Mouse (Mus musculus): ENCODE measurements around the gene Rsph6a. TPM values are rescaled to one million over a fixed set of nuclear protein-coding genes. Genes with fewer than 3 reads are reported as not detected.

Rsph6a gene
- polyA plus RNA-seq, 1 experiment from 2014 or later: 0.40 TPM

GRCm38 (mm10) chr7:19031641-19032040 lies 22.8 kb upstream of the Rsph6a start:
- no peaks in the 10 kb centered on the region for H3K4me1 ChIP-seq (ENCODE audit: control insufficient read depth, insufficient read depth, low read depth, low read length)
- 19% methylated on average over 4 of the region's 4 CpGs for WGBS
- H3K27ac ChIP-seq (ENCODE audit: low read depth, low read length): no peak overlapping the region
- no peaks in the 10 kb centered on the region for H3K9me3 ChIP-seq (ENCODE audit: control insufficient read depth, low read length)
- no peaks in the 10 kb centered on the region for H3K27me3 ChIP-seq (replicated peaks; ENCODE audit: control insufficient read depth, insufficient read depth, low read length)
- H3K4me2 ChIP-seq (ENCODE audit: low read length): no peak overlapping the region
- no peak overlapping the region for H3K4me3 ChIP-seq (ENCODE audit: low read length)
- no peak overlapping the region for H3K9ac ChIP-seq (ENCODE audit: low read depth, low read length)
- no peak for ATAC-seq
- H3K36me3 ChIP-seq (ENCODE audit: control insufficient read depth, insufficient read depth, low read length): peaks cover 48% of the 10 kb centered on the region

GRCm38 (mm10) chr7:19044616-19045015 lies 9.9 kb upstream of the Rsph6a start:
- no peak overlapping the region for H3K9ac ChIP-seq (ENCODE audit: low read depth, low read length)
- ATAC-seq: no peak
- no peaks in the 10 kb centered on the region for H3K9me3 ChIP-seq (ENCODE audit: control insufficient read depth, low read length)
- peaks cover 78% of the 10 kb centered on the region for H3K36me3 ChIP-seq (ENCODE audit: control insufficient read depth, insufficient read depth, low read length)
- H3K27me3 ChIP-seq (replicated peaks; ENCODE audit: control insufficient read depth, insufficient read depth, low read length): no peaks in the 10 kb centered on the region
- no peak overlapping the region for H3K4me3 ChIP-seq (ENCODE audit: low read length)
- H3K4me2 ChIP-seq (ENCODE audit: low read length): no peak overlapping the region
- H3K27ac ChIP-seq (ENCODE audit: low read depth, low read length): no peak overlapping the region
- no peaks in the 10 kb centered on the region for H3K4me1 ChIP-seq (ENCODE audit: control insufficient read depth, insufficient read depth, low read depth, low read length)
- WGBS: 92% methylated on average over 6 of the region's 6 CpGs

DNA sequence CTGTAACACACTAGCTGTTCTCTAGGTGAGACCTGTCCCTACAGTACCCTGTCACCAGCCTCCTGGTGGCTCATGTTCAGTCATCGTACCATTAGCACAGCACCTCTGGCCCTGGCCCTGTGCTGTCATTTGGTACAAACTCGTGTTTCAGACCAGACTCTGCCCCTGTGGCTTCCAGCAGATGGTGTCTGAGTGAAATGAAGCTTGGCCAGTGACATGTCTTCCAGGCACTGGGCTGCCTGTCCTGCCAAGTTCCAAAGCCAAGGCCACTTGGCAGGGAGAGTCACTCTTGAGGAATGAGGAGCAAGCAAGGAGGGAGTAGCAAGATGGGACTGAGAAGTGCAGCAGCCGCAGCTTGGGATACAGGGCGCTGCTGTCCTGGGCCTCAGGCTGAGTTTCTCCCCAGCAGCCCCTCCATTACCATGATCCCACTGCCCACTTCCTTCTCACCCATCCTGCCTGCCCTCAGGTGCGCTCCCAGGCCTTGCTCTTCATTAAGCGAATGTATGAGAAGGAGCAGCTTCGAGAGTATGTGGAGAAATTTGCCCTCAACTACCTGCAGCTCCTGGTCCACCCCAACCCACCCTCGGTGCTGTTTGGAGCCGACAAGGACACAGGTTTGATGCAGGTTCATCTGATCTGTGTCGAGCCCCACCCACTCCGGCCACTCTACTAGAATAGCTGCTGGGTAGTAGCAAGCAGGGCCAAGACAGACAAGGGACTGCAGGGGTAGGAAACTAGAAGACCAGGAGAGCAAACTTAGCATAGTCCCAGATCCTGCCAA lies 8.0 kb upstream of the Rsph6a start:
- Histone ChIP-seq H3K9me3 (ENCODE audit: control insufficient read depth, low read length) (no peaks in the 10 kb centered on the region), H3K9ac (ENCODE audit: low read depth, low read length) (no peak overlapping the region), H3K4me1 (ENCODE audit: control insufficient read depth, insufficient read depth, low read depth, low read length) (no peaks in the 10 kb centered on the region), H3K36me3 (ENCODE audit: control insufficient read depth, insufficient read depth, low read length) (peaks cover 76% of the 10 kb centered on the region), H3K4me3 (ENCODE audit: low read length) (no peak overlapping the region), H3K4me2 (ENCODE audit: low read length) (no peak overlapping the region), H3K27me3 (replicated peaks; ENCODE audit: control insufficient read depth, insufficient read depth, low read length) (no peaks in the 10 kb centered on the region), H3K27ac (ENCODE audit: low read depth, low read length) (no peak overlapping the region)
- 0 out of 2 replicates have a peak, but pooled peaks have one; percentile 10 for ATAC-seq
- 87% methylated on average over 11 of the region's 11 CpGs for WGBS

DNA sequence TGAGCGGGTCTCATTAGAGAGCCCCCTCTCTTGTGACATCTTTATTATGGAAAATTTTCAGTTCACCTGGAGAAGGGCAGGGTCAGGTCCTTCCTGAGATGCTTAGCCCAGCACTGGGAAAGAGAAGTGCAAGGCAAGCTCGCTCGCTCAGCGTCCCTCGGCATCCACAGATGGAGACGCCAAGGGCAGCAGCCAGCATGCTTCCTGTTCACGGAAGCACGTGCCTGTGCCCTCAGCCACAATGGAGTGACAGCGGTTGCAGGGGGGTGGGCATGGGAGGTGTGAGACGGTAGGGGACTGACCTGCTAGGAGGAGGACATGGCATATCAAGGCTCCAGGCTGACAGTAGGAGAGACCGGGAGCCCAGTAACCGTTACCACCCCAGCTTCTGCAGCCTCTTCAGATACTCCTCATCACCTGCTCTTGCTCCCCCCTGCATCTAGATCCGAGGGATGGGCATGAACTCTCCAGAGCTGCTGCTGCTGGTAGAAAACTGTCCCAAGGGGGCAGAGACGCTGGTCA lies 6.4 kb upstream of the Rsph6a start:
- Histone ChIP-seq H3K4me1 (ENCODE audit: control insufficient read depth, insufficient read depth, low read depth, low read length) (no peaks in the 10 kb centered on the region), H3K36me3 (ENCODE audit: control insufficient read depth, insufficient read depth, low read length) (peaks cover 68% of the 10 kb centered on the region), H3K4me2 (ENCODE audit: low read length) (no peak overlapping the region), H3K9ac (ENCODE audit: low read depth, low read length) (no peak overlapping the region), H3K4me3 (ENCODE audit: low read length) (no peak overlapping the region), H3K27me3 (replicated peaks; ENCODE audit: control insufficient read depth, insufficient read depth, low read length) (no peaks in the 10 kb centered on the region), H3K9me3 (ENCODE audit: control insufficient read depth, low read length) (no peaks in the 10 kb centered on the region), H3K27ac (ENCODE audit: low read depth, low read length) (no peak overlapping the region)
- no peak for ATAC-seq
- WGBS: 90% methylated on average over 14 of the region's 14 CpGs

GRCm38 (mm10) chr7:19049252-19049651 lies 5.2 kb upstream of the Rsph6a start:
- ATAC-seq: no peak
- Histone ChIP-seq H3K9ac (ENCODE audit: low read depth, low read length) (no peak overlapping the region), H3K9me3 (ENCODE audit: control insufficient read depth, low read length) (no peaks in the 10 kb centered on the region), H3K4me1 (ENCODE audit: control insufficient read depth, insufficient read depth, low read depth, low read length) (no peaks in the 10 kb centered on the region; the same call in 1 of the 2 replicates), H3K27ac (ENCODE audit: low read depth, low read length) (no peak overlapping the region), H3K4me3 (ENCODE audit: low read length) (no peak overlapping the region), H3K36me3 (ENCODE audit: control insufficient read depth, insufficient read depth, low read length) (peaks cover 60% of the 10 kb centered on the region), H3K4me2 (ENCODE audit: low read length) (no peak overlapping the region), H3K27me3 (replicated peaks; ENCODE audit: control insufficient read depth, insufficient read depth, low read length) (no peaks in the 10 kb centered on the region)
- WGBS: 90% methylated on average over 5 of the region's 5 CpGs

DNA sequence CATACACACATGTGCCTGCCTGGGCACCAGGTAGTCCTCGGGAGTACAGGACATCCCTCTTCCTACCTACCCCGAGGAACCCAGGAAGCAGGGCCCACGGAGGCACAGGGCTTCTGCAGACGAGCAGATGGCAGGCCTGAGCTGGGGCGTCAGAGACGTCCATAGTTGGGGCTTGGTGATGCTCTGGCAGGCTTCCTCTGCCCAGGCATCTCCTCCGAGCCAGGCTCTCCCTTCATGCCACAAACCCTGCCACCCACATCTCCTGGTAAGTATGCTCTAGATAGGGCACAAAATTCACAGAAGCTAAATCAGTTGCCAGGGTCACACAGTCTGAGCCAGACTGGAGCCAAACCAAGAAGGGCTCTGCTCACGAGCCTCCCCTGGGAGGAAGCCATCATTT lies 4.3 kb upstream of the Rsph6a start:
- 87% methylated on average over 8 of the region's 8 CpGs for WGBS
- no peak overlapping the region for H3K27ac ChIP-seq (ENCODE audit: low read depth, low read length)
- no peak overlapping the region for H3K4me2 ChIP-seq (ENCODE audit: low read length)
- H3K4me3 ChIP-seq (ENCODE audit: low read length): no peak overlapping the region
- H3K27me3 ChIP-seq (replicated peaks; ENCODE audit: control insufficient read depth, insufficient read depth, low read length): no peaks in the 10 kb centered on the region
- H3K9me3 ChIP-seq (ENCODE audit: control insufficient read depth, low read length): no peaks in the 10 kb centered on the region
- H3K36me3 ChIP-seq (ENCODE audit: control insufficient read depth, insufficient read depth, low read length): peaks cover 51% of the 10 kb centered on the region
- H3K9ac ChIP-seq (ENCODE audit: low read depth, low read length): no peak overlapping the region
- no peaks in the 10 kb centered on the region; the same call in 1 of the 2 replicates for H3K4me1 ChIP-seq (ENCODE audit: control insufficient read depth, insufficient read depth, low read depth, low read length)
- no peak for ATAC-seq

DNA sequence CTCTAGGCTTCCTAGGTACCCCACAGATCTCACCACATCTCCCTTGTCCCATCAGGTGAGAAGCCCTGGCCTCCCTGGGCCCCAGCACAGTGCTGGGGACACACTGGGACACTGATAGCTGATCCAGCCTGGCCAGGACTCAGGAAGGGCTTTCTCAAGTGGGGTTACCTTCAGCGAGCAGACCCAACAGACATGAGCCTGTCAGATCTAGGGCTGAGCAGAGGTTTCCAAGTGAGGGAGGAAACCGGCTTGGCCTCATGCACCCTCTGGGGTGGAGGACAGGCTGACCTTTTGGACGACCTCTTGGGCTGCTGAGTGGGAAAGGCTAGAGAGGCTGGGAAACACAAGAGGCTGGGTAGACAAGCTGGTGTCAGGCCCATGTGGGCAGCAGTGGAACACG lies 3.3 kb upstream of the Rsph6a start:
- 75% methylated on average over 4 of the region's 4 CpGs for WGBS
- ATAC-seq: no peak
- H3K4me3 ChIP-seq (ENCODE audit: low read length): no peak overlapping the region
- H3K4me1 ChIP-seq (ENCODE audit: control insufficient read depth, insufficient read depth, low read depth, low read length): no peaks in the 10 kb centered on the region; the same call in 1 of the 2 replicates
- H3K9ac ChIP-seq (ENCODE audit: low read depth, low read length): no peak overlapping the region
- H3K27ac ChIP-seq (ENCODE audit: low read depth, low read length): no peak overlapping the region
- no peaks in the 10 kb centered on the region for H3K9me3 ChIP-seq (ENCODE audit: control insufficient read depth, low read length)
- H3K27me3 ChIP-seq (replicated peaks; ENCODE audit: control insufficient read depth, insufficient read depth, low read length): no peaks in the 10 kb centered on the region
- no peak overlapping the region for H3K4me2 ChIP-seq (ENCODE audit: low read length)
- H3K36me3 ChIP-seq (ENCODE audit: control insufficient read depth, insufficient read depth, low read length): peaks cover 43% of the 10 kb centered on the region

GRCm38 (mm10) chr7:19052345-19053135 lies 1.9 kb upstream of the Rsph6a start:
- Histone ChIP-seq H3K9ac (ENCODE audit: low read depth, low read length) (no peak overlapping the region), H3K4me3 (ENCODE audit: low read length) (no peak overlapping the region), H3K27me3 (replicated peaks; ENCODE audit: control insufficient read depth, insufficient read depth, low read length) (no peaks in the 10 kb centered on the region), H3K9me3 (ENCODE audit: control insufficient read depth, low read length) (no peaks in the 10 kb centered on the region), H3K4me1 (ENCODE audit: control insufficient read depth, insufficient read depth, low read depth, low read length) (no peaks in the 10 kb centered on the region; the same call in 1 of the 2 replicates), H3K36me3 (ENCODE audit: control insufficient read depth, insufficient read depth, low read length) (peaks cover 35% of the 10 kb centered on the region), H3K27ac (ENCODE audit: low read depth, low read length) (no peak overlapping the region), H3K4me2 (ENCODE audit: low read length) (no peak overlapping the region)
- WGBS: 88% methylated on average over 15 of the region's 15 CpGs
- ATAC-seq: no peak

GRCm38 (mm10) chr7:19053136-19053532 lies 1.4 kb upstream of the Rsph6a start:
- no peak for ATAC-seq
- H3K4me3 ChIP-seq (ENCODE audit: low read length): no peak overlapping the region
- H3K27ac ChIP-seq (ENCODE audit: low read depth, low read length): no peak overlapping the region
- no peaks in the 10 kb centered on the region; the same call in 1 of the 2 replicates for H3K4me1 ChIP-seq (ENCODE audit: control insufficient read depth, insufficient read depth, low read depth, low read length)
- peaks cover 29% of the 10 kb centered on the region for H3K36me3 ChIP-seq (ENCODE audit: control insufficient read depth, insufficient read depth, low read length)
- WGBS: 91% methylated on average over 7 of the region's 7 CpGs
- no peaks in the 10 kb centered on the region for H3K9me3 ChIP-seq (ENCODE audit: control insufficient read depth, low read length)
- no peak overlapping the region for H3K9ac ChIP-seq (ENCODE audit: low read depth, low read length)
- no peaks in the 10 kb centered on the region for H3K27me3 ChIP-seq (replicated peaks; ENCODE audit: control insufficient read depth, insufficient read depth, low read length)
- no peak overlapping the region for H3K4me2 ChIP-seq (ENCODE audit: low read length)

All from hindbrain, embryonic 16.5 days (tissue).